Mouse (Mus musculus) large intestine, adult 2 months (tissue): ENCODE measurements around the gene Gm20388. TPM values are rescaled to one million over a fixed set of nuclear protein-coding genes. Genes with fewer than 3 reads are reported as not detected.

Experiments used
- DNase-seq: peaks from one replicate; pipeline ENCODE4 v3.0.0-alpha.2; 2012; ENCODE audit warnings: low read depth, low spot score
- WGBS: fragments of 180-500 bp; shearing (Covaris S2); methylation state at CpG from one replicate; pipeline ENCODE4 v1.1.7; 2018; 5-methylcytosine and 5-hydroxymethylcytosine counted together
- polyA plus RNA-seq: library from polyadenylated mRNA; depleted of rRNA; stranded (reverse); fragments of >200 nt; gene quantifications from 2 replicates; pipeline ENCODE4 v1.2.3, GENCODE M21; 2012

Gm20388 gene
- polyA plus RNA-seq, 1 experiment, result 31.5 TPM

GRCm38 (mm10) chr8:122056113-122056512 lies 2145.5 kb downstream of the Gm20388 start:
- no peak for DNase-seq
- 21% methylated on average over 1 of the region's 1 CpGs for WGBS

DNA sequence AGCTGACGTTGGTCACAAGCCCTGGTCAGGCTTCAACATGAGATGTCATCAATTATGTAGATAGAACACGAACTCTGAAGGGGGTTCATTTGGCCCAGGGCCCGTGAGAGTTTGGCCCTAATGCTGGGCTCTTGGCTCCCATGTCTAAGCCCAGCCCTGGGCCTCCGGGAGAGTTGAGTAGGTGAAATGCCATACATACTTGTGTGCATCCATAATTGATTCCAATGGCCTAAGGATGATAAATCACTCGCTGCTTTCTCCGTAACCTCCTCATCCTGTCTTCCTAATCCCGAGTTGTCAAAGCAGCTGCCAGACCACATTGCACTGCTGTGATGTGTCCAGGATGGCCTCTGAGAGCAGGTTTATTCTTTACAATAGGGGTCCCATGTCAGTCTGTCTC lies 2146.2 kb downstream of the Gm20388 start:
- DNase-seq, result no peak
- WGBS, result 59% methylated on average over 7 of the region's 7 CpGs

GRCm38 (mm10) chr8:122058510-122058909 lies 2147.9 kb downstream of the Gm20388 start:
- WGBS, result 38% methylated on average over 9 of the region's 9 CpGs
- DNase-seq, result no peak

DNA sequence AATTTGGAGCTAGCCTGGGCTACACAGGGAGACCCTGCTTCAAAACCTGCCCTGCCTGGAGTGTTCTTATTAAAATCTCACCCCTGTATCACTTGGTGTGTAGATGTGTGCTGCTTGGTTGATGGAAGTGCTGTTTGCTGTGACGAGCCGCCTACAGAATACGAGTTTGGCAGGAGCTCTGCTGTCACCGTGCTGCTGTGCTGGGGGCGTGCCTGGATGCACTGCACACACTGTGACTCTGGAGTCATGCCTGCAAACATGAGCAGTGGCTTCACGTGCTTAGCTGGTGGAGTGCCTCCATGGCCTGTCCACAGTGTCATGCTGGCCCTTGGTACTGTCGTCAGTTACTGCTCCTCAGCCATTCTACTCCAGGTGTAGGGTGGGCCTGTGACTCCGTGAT lies 2148.3 kb downstream of the Gm20388 start:
- 61% methylated on average over 8 of the region's 8 CpGs for WGBS
- DNase-seq, result no peak

DNA sequence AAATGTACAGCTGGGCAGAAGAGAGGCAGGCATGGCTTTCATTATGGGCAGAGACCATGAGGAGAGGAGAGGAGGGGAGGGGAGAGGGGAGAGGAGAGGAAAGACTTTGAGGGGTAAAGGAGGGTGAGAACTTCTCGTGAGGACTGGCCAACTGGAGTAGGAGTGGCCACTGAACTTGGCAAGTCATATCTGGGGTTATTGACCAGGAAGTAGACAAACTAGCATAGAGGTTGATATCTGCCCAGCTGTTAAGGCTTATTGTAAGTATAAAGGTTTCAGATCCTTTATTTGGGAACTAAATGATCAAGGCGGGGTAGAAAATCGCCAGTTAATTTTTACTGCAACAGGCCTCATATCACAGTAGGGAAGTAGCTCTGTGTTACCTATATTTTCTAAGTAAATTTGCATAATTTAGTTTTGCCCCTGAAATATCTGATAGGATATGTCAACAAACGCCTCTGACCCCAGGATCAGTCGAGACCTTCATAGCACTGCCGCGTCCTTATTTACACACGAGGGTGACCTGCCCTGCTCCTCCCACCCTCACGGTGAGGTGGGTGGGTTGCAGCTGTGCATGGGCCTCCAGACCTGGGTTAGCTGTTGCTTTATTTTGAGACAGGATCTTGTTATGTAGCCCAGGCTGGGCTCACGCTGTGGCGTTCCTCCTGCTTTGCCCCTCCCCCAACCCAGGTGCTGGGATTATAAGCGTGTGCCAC lies 2152.0 kb downstream of the Gm20388 start:
- WGBS, result 26% methylated on average over 12 of the region's 12 CpGs
- peak; percentile 32 for DNase-seq

DNA sequence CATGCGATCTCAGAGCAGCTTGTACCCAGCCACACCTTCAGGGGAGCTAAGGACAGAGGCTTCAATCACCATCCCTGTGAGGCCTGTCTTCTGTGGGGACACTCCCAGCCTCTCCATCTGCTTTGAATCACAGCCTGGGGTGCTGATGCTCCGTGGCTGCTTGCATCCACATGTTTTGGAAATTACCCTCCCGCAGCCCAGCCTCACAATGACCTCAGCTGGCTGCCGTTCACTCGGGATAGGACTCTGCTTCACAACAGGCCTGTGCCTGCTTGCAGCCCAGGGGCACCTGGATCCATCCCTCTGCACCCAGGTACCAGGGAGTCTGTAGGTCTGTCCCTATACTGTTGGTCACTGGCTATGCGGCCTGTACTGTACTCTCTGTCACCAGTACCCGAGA lies 2153.7 kb downstream of the Gm20388 start:
- DNase-seq, result no peak
- 78% methylated on average over 7 of the region's 7 CpGs for WGBS

- DNase-seq, result no peak
- WGBS, result 69% methylated on average over 15 of the region's 15 CpGs
Measured at GRCm38 (mm10) chr8:122067783-122068505, 2157.3 kb downstream of the Gm20388 start.

DNA sequence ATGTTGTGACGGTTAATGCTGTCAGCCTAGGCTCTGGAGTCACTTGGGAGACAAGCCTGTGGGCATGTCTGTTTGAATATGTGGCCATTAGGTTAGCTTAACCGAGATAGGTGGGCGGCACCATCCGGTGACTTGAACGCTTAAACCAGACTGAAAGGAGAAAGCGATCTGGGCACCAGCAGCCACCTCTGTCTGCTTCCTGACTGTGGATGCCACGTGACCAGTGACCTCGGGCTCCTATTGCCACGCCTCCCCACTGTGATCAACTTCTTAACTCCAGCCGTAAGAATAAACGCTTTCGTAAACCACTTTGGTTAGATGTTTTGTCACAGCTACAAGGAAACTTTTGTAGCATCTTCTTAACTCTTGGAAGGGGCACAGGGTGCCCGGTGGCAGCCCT lies 2158.0 kb downstream of the Gm20388 start:
- 60% methylated on average over 13 of the region's 13 CpGs for whole genome bisulfite sequencing
- DNase-seq, result no peak

DNA sequence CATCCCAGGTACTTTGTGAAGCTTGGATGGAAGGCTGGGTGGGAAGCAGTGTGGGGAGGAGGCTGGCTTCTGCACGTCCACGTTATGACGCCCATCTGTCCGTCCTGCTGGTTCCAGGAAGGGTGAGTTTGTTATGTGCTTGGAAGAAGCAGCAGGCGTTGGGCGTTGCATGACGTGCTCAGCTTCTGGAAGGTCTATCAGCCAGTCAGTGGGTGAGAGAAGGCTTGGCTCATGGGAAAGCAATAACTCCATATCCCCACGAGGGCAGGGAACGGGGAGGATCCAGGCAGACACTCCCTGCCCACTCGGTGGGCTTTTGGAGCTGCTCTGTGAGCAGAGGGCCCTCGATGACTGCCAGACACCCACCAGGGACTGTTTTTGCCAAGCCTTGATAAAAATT lies 2158.6 kb downstream of the Gm20388 start:
- no peak for DNase-seq
- WGBS, result 66% methylated on average over 11 of the region's 11 CpGs

- no peak for DNase-seq
- 59% methylated on average over 4 of the region's 4 CpGs for WGBS
Measured at GRCm38 (mm10) chr8:122071193-122071592, 2160.6 kb downstream of the Gm20388 start.

GRCm38 (mm10) chr8:122073964-122074363 lies 2163.3 kb downstream of the Gm20388 start:
- WGBS, result 51% methylated on average over 9 of the region's 9 CpGs

GRCm38 (mm10) chr8:122074442-122074841 lies 2163.8 kb downstream of the Gm20388 start:
- DNase-seq, result no peak
- WGBS, result 42% methylated on average over 9 of the region's 9 CpGs

More at GRCm38 (mm10) chr8:122073964-122074363, 2163.3 kb downstream of the Gm20388 start:
- DNase-seq, result no peak

GRCm38 (mm10) chr8:122074977-122075376 lies 2164.3 kb downstream of the Gm20388 start:
- peak; percentile 6 for DNase-seq
- WGBS, result 43% methylated on average over 4 of the region's 4 CpGs

- no peak for DNase-seq
- 48% methylated on average over 23 of the region's 23 CpGs for WGBS
Measured at GRCm38 (mm10) chr8:122076183-122076842, 2165.7 kb downstream of the Gm20388 start.

DNA sequence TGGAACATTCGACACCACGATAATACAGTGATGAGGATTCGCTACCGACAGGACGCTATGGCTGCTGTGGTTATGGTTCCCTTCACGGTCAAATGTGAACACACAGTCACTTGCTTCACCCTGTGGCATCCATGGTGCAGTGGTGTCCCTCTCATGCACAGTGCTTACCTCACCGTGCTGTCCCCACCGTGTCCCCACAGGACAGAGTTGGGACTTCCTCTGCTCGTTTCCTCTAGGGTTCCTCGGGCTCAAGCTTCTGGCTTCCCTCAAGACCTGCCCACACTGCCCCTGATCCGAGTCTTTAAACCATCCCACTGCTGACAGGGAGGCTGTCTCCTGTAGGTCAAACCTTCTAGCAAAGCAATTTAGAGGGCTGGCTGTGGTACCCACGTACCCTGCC lies 2167.7 kb downstream of the Gm20388 start:
- WGBS, result 79% methylated on average over 12 of the region's 12 CpGs

GRCm38 (mm10) chr8:122079093-122079492 lies 2168.5 kb downstream of the Gm20388 start:
- no peak for DNase-seq
- WGBS, result 22% methylated on average over 6 of the region's 6 CpGs

More for the DNA sequence above, 2167.7 kb downstream of the Gm20388 start:
- DNase-seq, result no peak

DNA sequence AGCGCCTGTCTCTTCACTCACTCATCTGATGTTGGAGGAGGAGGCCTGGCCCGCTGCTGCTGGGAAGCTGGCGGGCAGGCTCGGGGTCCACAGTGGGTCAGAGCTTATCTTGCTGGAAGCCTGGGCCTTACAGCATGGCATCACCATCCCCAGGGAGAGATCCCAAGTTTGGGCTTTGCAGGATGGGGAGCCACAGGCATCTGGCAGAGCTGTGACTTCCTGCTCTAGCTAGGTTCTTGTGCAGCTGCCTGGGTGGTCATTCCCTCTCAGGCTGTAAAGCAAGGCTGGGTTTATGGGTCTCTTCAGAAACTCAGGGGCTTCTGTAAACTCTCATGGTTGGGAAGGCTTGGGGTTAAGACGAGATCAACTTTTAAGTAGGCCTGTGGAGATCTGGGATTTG lies 2169.7 kb downstream of the Gm20388 start:
- WGBS, result 48% methylated on average over 5 of the region's 5 CpGs
- no peak for DNase-seq

DNA sequence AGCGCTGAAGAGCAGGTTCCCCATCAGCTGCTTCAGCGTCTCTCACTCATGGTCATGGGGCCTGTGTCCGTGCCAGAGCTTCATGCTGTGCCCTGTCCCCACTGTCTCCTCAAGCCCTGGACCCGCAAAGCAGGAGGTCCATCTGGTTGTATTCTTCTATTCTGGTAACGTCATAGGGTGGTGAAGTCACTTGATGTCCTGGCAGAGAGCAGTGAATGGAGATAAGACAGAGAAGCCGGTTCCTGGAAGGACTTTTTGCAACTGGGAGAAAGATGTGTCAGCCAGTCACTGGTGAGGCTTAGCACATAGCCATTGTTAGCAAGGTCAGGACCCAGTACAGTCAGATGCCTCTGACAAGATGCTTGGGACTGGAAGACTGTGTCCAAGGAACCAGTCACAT lies 2172.8 kb downstream of the Gm20388 start:
- no peak for DNase-seq
- 86% methylated on average over 6 of the region's 6 CpGs for WGBS

DNA sequence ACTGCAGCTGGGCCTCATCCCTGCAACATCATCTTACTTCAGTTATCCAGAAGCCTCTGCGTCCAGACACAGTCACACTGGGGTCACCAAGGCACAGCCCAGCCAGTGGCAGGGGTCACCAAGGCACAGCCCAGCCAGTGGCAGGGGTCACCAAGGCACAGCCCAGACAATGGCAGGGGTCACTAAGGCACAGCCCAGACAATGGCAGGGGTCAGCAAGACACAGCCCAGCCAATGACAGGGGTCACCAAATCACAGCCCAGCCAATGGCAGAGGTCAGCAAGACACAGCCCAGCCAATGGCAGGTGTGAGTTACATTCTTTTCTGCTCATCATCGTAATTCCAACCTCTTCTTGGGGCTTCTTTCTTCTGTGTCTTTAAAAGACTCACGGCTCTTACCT lies 2173.5 kb downstream of the Gm20388 start:
- WGBS, result 69% methylated on average over 3 of the region's 3 CpGs
- DNase-seq, result no peak

- 59% methylated on average over 15 of the region's 15 CpGs for WGBS
- DNase-seq, result no peak
Measured at GRCm38 (mm10) chr8:122084726-122085410, 2174.2 kb downstream of the Gm20388 start.
